Mouse (Mus musculus): ENCODE results near the gene Rap1b.

Gene Rap1b

GRCm38 (mm10) chr10:117771131-117771510, 74.7 kb downstream of the Rap1b start:
- no peak for DNase-seq (ENCODE audit: low spot score in 2 of 2)

- no peak for DNase-seq (ENCODE audit: low spot score in 2 of 2)
Measured at GRCm38 (mm10) chr10:117770286-117771130, 75.3 kb downstream of the Rap1b start.

GRCm38 (mm10) chr10:117769541-117770285, 76.1 kb downstream of the Rap1b start:
- DNase-seq (ENCODE audit: low spot score in 2 of 2) = no peak

- no peak for DNase-seq (ENCODE audit: low spot score in 2 of 2)
Measured at GRCm38 (mm10) chr10:117768141-117768440, 77.7 kb downstream of the Rap1b start.

- no peak for DNase-seq (ENCODE audit: low spot score in 2 of 2)
Measured at GRCm38 (mm10) chr10:117767286-117768140, 78.3 kb downstream of the Rap1b start.

- DNase-seq (ENCODE audit: low spot score in 2 of 2) = no peak
Measured at GRCm38 (mm10) chr10:117766896-117767160, 79.0 kb downstream of the Rap1b start.

- no peak for DNase-seq (ENCODE audit: low spot score in 2 of 2)
Measured at GRCm38 (mm10) chr10:117766111-117766895, 79.5 kb downstream of the Rap1b start.

GRCm38 (mm10) chr10:117765116-117765894, 80.5 kb downstream of the Rap1b start:
- no peak for DNase-seq (ENCODE audit: low spot score in 2 of 2)

GRCm38 (mm10) chr10:117764598-117764997, 81.2 kb downstream of the Rap1b start:
- no peak for DNase-seq (ENCODE audit: low spot score in 2 of 2)
